Mouse (Mus musculus): ENCODE measurements around the gene Slc36a4. TPM values are rescaled to one million over a fixed set of nuclear protein-coding genes. Genes with fewer than 3 reads are reported as not detected.

Gene Slc36a4
- polyA plus RNA-seq, 1 experiment from 2014 or later = 19.2 TPM

GRCm38 (mm10) chr9:15731758-15732748, 22.5 kb downstream of the Slc36a4 start:
- Histone ChIP-seq H3K4me1 (no peaks in the 10 kb centered on the region), H3K9me3 (no peaks in the 10 kb centered on the region), H3K36me3 (peaks cover 71% of the 10 kb centered on the region), H3K4me3 (no peak overlapping the region), H3K27ac (no peak overlapping the region), H3K4me2 (no peak overlapping the region), H3K27me3 (no peaks in the 10 kb centered on the region), H3K9ac (no peak overlapping the region)
- WGBS = 80% methylated on average over 13 of the region's 13 CpGs
- ATAC-seq (ENCODE audit: insufficient number of reproducible peaks, low FRiP score, low TSS enrichment, low read depth) = no peak

GRCm38 (mm10) chr9:15734056-15734866, 24.7 kb downstream of the Slc36a4 start:
- H3K4me2 ChIP-seq = no peak overlapping the region
- H3K4me3 ChIP-seq = no peak overlapping the region
- H3K27me3 ChIP-seq = no peaks in the 10 kb centered on the region
- H3K4me1 ChIP-seq = no peaks in the 10 kb centered on the region
- H3K36me3 ChIP-seq = peaks cover 71% of the 10 kb centered on the region
- H3K27ac ChIP-seq = no peak overlapping the region
- ATAC-seq (ENCODE audit: insufficient number of reproducible peaks, low FRiP score, low TSS enrichment, low read depth) = no peak
- H3K9ac ChIP-seq = no peak overlapping the region
- no peaks in the 10 kb centered on the region for H3K9me3 ChIP-seq
- 82% methylated on average over 11 of the region's 11 CpGs for WGBS

GRCm38 (mm10) chr9:15734867-15735131, 25.3 kb downstream of the Slc36a4 start:
- no peaks in the 10 kb centered on the region for H3K27me3 ChIP-seq
- no peak for ATAC-seq (ENCODE audit: insufficient number of reproducible peaks, low FRiP score, low TSS enrichment, low read depth)
- H3K4me1 ChIP-seq = no peaks in the 10 kb centered on the region
- no peak overlapping the region for H3K27ac ChIP-seq
- no peak overlapping the region for H3K4me3 ChIP-seq
- no peaks in the 10 kb centered on the region for H3K9me3 ChIP-seq
- H3K36me3 ChIP-seq = peaks cover 72% of the 10 kb centered on the region
- no peak overlapping the region for H3K9ac ChIP-seq
- H3K4me2 ChIP-seq = no peak overlapping the region
- WGBS = 79% methylated on average over 6 of the region's 6 CpGs

GRCm38 (mm10) chr9:15737522-15737921, 28.0 kb downstream of the Slc36a4 start:
- no peaks in the 10 kb centered on the region for H3K9me3 ChIP-seq
- no peak for ATAC-seq (ENCODE audit: insufficient number of reproducible peaks, low FRiP score, low TSS enrichment, low read depth)
- H3K4me2 ChIP-seq = no peak overlapping the region
- no peak overlapping the region for H3K27ac ChIP-seq
- H3K4me1 ChIP-seq = no peaks in the 10 kb centered on the region
- H3K27me3 ChIP-seq = no peaks in the 10 kb centered on the region
- no peak overlapping the region for H3K9ac ChIP-seq
- WGBS = 94% methylated on average over 2 of the region's 2 CpGs
- H3K4me3 ChIP-seq = no peak overlapping the region
- peaks cover 53% of the 10 kb centered on the region for H3K36me3 ChIP-seq

DNA sequence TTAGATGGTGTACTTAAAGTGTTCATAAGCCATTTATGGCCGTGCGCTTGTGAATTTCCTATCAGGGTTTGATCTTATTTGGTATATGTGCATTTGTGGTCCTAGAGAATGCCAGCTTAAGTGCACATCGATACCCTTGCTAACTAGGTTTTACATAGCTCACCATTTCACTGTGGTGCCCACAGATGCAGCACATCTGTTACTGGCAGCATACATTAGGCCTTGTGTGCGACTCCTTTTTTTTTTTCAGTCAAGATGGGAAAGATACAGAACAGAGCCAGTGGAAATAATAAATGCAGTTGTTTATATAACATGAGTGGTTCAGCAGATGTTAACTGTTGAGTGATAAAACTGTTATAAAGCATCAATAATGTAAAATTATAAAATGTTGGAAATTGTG, 31.9 kb downstream of the Slc36a4 start:
- Histone ChIP-seq H3K27ac (no peak overlapping the region), H3K4me3 (no peak overlapping the region), H3K4me1 (no peaks in the 10 kb centered on the region), H3K4me2 (no peak overlapping the region), H3K36me3 (peaks cover 34% of the 10 kb centered on the region), H3K9ac (no peak overlapping the region), H3K27me3 (no peaks in the 10 kb centered on the region), H3K9me3 (no peaks in the 10 kb centered on the region)
- WGBS = 65% methylated on average over 4 of the region's 4 CpGs
- no peak for ATAC-seq (ENCODE audit: insufficient number of reproducible peaks, low FRiP score, low TSS enrichment, low read depth)

GRCm38 (mm10) chr9:15741931-15742330, 32.4 kb downstream of the Slc36a4 start:
- Histone ChIP-seq H3K36me3 (peaks cover 29% of the 10 kb centered on the region), H3K9me3 (no peaks in the 10 kb centered on the region), H3K27me3 (no peaks in the 10 kb centered on the region), H3K4me3 (no peak overlapping the region), H3K9ac (no peak overlapping the region), H3K27ac (no peak overlapping the region), H3K4me2 (no peak overlapping the region), H3K4me1 (no peaks in the 10 kb centered on the region)
- ATAC-seq (ENCODE audit: insufficient number of reproducible peaks, low FRiP score, low TSS enrichment, low read depth) = no peak
- 54% methylated on average over 6 of the region's 6 CpGs for WGBS

GRCm38 (mm10) chr9:15745985-15746607, 36.6 kb downstream of the Slc36a4 start:
- no peaks in the 10 kb centered on the region for H3K36me3 ChIP-seq

GRCm38 (mm10) chr9:15746636-15747035, 37.1 kb downstream of the Slc36a4 start:
- H3K27ac ChIP-seq = no peak overlapping the region
- no peaks in the 10 kb centered on the region for H3K9me3 ChIP-seq
- no peaks in the 10 kb centered on the region for H3K4me1 ChIP-seq
- H3K4me3 ChIP-seq = no peak overlapping the region
- no peak overlapping the region for H3K4me2 ChIP-seq
- WGBS = 32% methylated on average over 7 of the region's 7 CpGs
- H3K36me3 ChIP-seq = no peaks in the 10 kb centered on the region
- H3K27me3 ChIP-seq = no peaks in the 10 kb centered on the region
- no peak for ATAC-seq (ENCODE audit: insufficient number of reproducible peaks, low FRiP score, low TSS enrichment, low read depth)
- H3K9ac ChIP-seq = no peak overlapping the region

More at GRCm38 (mm10) chr9:15745985-15746607, 36.6 kb downstream of the Slc36a4 start:
- no peak overlapping the region for H3K9ac ChIP-seq
- H3K4me2 ChIP-seq = no peak overlapping the region
- H3K27me3 ChIP-seq = no peaks in the 10 kb centered on the region
- 81% methylated on average over 2 of the region's 2 CpGs for WGBS
- H3K4me1 ChIP-seq = no peaks in the 10 kb centered on the region
- H3K4me3 ChIP-seq = no peak overlapping the region
- ATAC-seq (ENCODE audit: insufficient number of reproducible peaks, low FRiP score, low TSS enrichment, low read depth) = no peak
- no peak overlapping the region for H3K27ac ChIP-seq
- no peaks in the 10 kb centered on the region for H3K9me3 ChIP-seq

- no peak overlapping the region for H3K4me3 ChIP-seq
- H3K36me3 ChIP-seq = no peaks in the 10 kb centered on the region
- no peaks in the 10 kb centered on the region for H3K4me1 ChIP-seq
- no peak overlapping the region for H3K27ac ChIP-seq
- H3K27me3 ChIP-seq = no peaks in the 10 kb centered on the region
- WGBS = 60% methylated on average over 5 of the region's 5 CpGs
- no peak overlapping the region for H3K9ac ChIP-seq
- no peak overlapping the region for H3K4me2 ChIP-seq
- no peak for ATAC-seq (ENCODE audit: insufficient number of reproducible peaks, low FRiP score, low TSS enrichment, low read depth)
- no peaks in the 10 kb centered on the region for H3K9me3 ChIP-seq
Measured at GRCm38 (mm10) chr9:15748383-15748782, 38.8 kb downstream of the Slc36a4 start.

DNA sequence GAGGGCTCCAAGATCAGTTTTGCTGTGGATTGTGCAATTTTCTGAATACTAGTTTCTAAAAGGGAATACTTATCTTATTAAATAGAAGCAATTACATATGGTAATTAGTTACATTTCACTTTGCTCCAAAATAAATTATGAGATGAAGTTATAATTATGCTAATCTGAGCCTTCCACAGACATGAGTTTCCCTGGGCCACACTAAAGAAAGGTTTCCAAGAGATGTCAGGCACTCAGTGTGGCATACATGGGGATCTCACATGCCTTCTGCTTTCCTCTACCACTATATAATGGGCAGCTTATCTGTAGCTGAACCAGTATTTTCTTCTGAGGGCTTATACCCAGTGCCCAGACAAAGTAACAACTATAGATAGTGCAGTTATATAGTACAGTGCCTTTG, 49.8 kb downstream of the Slc36a4 start:
- Histone ChIP-seq H3K9me3 (no peaks in the 10 kb centered on the region), H3K27ac (no peak overlapping the region), H3K27me3 (no peaks in the 10 kb centered on the region), H3K4me2 (no peak overlapping the region), H3K4me3 (no peak overlapping the region), H3K9ac (no peak overlapping the region), H3K36me3 (no peaks in the 10 kb centered on the region), H3K4me1 (no peaks in the 10 kb centered on the region)
- no peak for ATAC-seq (ENCODE audit: insufficient number of reproducible peaks, low FRiP score, low TSS enrichment, low read depth)

DNA sequence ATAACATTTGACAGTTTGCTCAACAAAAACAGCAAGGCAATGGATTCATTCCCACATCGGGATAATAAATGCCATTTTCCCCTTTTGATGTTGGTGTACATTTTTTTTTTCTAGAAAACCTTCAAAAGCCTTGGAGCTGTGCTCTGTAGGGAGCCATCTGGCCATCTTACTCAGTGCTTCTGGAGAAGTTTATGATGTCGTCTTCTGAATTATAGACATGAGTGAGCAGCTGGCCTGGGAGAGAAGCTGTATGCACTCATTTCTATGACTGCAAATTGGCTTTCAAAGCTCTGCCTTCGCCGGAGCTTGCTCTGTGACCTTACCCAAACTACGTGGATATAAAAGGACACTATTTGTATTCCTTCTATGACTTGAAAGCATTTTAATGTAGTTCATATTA, 56.8 kb downstream of the Slc36a4 start:
- Histone ChIP-seq H3K9ac (no peak overlapping the region), H3K27ac (no peak overlapping the region), H3K9me3 (no peaks in the 10 kb centered on the region), H3K4me1 (no peaks in the 10 kb centered on the region; the same call in 1 of the 2 replicates), H3K4me3 (no peak overlapping the region), H3K36me3 (no peaks in the 10 kb centered on the region), H3K27me3 (no peaks in the 10 kb centered on the region), H3K4me2 (no peak overlapping the region)
- WGBS = 36% methylated on average over 5 of the region's 5 CpGs
- ATAC-seq (ENCODE audit: insufficient number of reproducible peaks, low FRiP score, low TSS enrichment, low read depth) = no peak

- Histone ChIP-seq H3K4me1 (no peaks in the 10 kb centered on the region; the same call in 1 of the 2 replicates), H3K4me2 (no peak overlapping the region), H3K4me3 (no peak overlapping the region), H3K27me3 (no peaks in the 10 kb centered on the region), H3K27ac (no peak overlapping the region), H3K36me3 (no peaks in the 10 kb centered on the region), H3K9ac (no peak overlapping the region), H3K9me3 (no peaks in the 10 kb centered on the region)
- no peak for ATAC-seq (ENCODE audit: insufficient number of reproducible peaks, low FRiP score, low TSS enrichment, low read depth)
- WGBS = 42% methylated on average over 5 of the region's 5 CpGs
Measured at GRCm38 (mm10) chr9:15766821-15767220, 57.3 kb downstream of the Slc36a4 start.

Data from limb, embryonic 15.5 days (tissue).